Mouse (Mus musculus) cerebellum, postnatal 4 days (tissue): ENCODE data around the gene Lef1.

Experiments
- DNase-seq, 2 experiments: peaks; one replicate each; pipeline ENCODE4 v3.0.0; 2022; ENCODE audit warnings: low spot score in 2 of 2, mixed read lengths in 1 of 2

Gene Lef1

GRCm38 (mm10) chr3:131190239-131190638 is 80.0 kb downstream of the Lef1 start:
- DNase-seq: no peak

GRCm38 (mm10) chr3:131190671-131191367 is 80.5 kb downstream of the Lef1 start:
- no peak for DNase-seq

- no peak for DNase-seq
Measured at GRCm38 (mm10) chr3:131191454-131191853, 81.2 kb downstream of the Lef1 start.

GRCm38 (mm10) chr3:131196050-131196449 is 85.8 kb downstream of the Lef1 start:
- no peak for DNase-seq

- DNase-seq: no peak
Measured at GRCm38 (mm10) chr3:131196507-131197019, 86.3 kb downstream of the Lef1 start.

DNA sequence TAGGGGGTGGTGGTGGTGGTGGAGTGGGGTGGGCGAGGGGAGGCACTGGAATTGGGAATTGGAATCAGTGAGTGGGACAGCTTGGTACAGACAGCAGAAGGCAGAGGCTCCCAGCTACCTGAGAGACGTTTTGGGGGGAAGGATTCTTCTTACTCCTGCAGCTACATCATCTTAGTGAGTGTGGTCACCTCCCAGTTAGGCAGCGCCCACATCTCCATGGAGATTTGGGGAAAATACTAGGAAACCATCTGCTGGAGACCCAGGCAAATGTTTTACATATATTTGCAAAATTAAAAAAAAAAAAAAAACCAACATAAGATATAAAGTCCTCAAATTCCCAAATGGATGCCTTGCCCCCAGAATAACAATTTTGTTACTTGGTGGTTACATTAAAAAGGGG is 88.7 kb downstream of the Lef1 start:
- no peak for DNase-seq

GRCm38 (mm10) chr3:131199590-131200288 is 89.5 kb downstream of the Lef1 start:
- no peak for DNase-seq

- DNase-seq: no peak
Measured at GRCm38 (mm10) chr3:131202311-131202710, 92.0 kb downstream of the Lef1 start.

GRCm38 (mm10) chr3:131207846-131208245 is 97.6 kb downstream of the Lef1 start:
- DNase-seq: no peak

GRCm38 (mm10) chr3:131208265-131208891 is 98.1 kb downstream of the Lef1 start:
- no peak for DNase-seq

GRCm38 (mm10) chr3:131212200-131212599 is 101.9 kb downstream of the Lef1 start:
- no peak for DNase-seq

DNA sequence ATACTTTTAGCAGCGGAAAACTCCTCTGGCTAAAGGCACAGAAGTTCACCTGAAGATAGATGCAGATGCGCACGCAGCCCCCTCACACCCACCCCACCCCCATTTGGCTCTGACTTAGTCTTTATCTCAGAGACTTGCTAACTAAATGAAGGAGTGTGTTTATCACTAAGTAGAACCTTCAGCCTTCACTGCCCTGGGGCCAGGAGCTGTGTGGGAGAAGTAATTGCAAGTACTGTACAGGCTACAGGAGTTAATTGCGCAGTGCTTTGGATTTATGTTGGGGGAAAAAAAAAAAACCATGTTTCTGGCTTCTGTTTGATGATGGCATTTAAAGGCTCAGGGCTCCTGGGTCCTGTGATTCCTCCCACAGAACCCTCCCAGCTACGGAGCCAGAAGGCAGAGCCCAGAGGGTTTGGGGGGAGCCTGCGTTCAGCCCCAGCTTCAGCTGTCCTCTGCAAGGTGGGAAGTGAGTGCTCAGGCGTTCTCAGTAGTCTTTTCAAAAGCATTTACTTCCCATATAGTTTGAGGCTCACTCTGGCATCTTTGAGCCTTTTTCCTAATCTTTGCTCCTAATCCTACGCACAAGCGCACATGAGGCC is 103.9 kb downstream of the Lef1 start:
- DNase-seq: no peak

GRCm38 (mm10) chr3:131214841-131215240 is 104.6 kb downstream of the Lef1 start:
- no peak for DNase-seq

DNA sequence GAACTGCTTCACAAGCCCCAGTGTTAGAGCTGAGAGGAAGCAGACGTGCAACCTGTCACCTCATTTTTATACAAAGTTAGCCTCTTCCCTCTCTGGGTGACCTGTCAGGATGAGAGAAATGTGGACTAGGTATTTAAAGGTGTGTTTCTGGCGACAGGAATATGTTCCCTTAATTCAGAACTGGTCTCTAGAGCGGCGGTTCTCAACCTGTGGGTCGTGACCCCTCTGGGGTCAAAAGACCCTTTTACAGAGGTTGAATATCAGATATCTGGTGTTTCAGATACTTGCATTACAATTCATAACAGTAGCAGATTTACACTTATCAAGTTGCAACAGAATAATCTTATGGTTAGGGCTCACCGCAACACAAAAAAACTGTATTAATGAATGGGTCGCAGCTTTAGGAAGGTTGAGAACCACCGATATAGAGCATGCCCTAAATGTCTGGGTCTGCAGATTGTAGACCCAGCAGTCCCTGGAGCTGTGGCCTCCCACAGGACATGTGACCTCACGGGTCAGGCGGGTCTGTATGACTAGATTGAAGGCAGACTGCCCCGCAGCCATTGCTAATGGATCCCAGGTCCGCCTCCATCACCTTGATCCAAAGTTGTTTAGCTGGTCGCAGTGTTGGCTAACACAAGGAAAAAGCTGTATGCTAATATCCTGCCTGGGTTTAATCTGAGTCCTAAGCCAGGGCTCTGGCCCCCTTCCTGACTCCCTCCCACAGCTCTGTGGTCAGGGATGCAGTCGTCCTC is 108.5 kb downstream of the Lef1 start:
- DNase-seq: no peak

DNA sequence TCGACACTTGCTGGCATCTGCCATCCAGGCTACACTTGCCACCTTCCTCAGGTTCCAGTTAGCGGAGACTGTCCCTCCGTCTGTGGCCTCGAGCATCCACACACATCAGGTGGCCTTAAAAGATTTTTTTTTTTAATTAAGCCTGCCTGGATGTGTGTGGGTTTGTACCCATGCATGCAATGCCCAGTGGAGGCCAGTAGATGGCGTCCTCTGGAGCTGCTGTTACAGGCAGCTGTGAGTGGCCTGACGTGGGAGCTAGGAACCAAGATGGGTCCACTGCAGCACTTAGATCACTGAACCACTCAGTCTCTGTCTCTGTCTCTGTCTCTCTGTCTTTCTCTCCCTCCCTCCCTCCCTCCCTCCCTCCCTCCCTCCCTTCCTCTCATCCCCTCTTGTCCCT is 117.8 kb downstream of the Lef1 start:
- DNase-seq: no peak

- no peak for DNase-seq
Measured at GRCm38 (mm10) chr3:131237061-131237460, 126.8 kb downstream of the Lef1 start.

- DNase-seq: peak; percentile 83 to 86
Measured at GRCm38 (mm10) chr3:131237785-131238633, 127.7 kb downstream of the Lef1 start.

DNA sequence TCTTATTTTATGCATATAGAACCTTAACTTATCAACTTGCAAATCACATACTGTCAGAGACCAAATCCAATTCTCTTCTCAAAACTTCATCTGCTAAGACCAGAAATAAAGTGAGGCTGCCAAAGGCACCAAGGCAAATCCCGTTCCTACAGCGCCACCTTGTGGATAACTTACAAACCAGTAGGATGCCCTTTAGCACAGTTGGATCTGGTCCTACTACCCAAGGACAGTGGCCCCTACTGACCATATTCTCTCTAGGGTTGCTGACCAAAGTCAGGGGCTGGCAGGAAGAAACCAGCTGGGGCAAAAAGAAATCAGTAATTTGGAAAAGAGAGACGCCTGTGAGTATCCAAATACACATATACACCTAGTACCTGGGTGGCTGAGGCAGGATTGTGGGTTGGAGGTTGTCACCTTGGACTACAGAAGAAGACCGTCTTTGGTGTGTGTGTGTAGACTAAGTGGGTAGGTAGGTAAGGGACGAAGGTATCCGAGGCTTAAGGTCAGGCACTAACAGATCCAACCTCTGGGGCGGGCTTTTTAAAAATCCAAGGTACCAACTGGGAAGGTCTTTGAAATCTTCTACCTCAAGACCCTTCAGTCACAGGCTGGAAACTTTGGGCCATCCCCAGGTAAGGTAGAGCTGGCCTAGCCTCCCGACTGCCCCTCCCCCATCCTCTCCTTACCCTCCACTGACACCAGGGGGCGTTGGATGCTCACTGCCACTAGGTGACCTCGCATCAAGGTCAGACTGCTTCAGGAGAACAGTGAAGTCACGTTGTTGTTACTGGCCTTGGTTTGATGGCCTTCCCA is 135.7 kb downstream of the Lef1 start:
- peak; percentile 33 to 62 for DNase-seq

DNA sequence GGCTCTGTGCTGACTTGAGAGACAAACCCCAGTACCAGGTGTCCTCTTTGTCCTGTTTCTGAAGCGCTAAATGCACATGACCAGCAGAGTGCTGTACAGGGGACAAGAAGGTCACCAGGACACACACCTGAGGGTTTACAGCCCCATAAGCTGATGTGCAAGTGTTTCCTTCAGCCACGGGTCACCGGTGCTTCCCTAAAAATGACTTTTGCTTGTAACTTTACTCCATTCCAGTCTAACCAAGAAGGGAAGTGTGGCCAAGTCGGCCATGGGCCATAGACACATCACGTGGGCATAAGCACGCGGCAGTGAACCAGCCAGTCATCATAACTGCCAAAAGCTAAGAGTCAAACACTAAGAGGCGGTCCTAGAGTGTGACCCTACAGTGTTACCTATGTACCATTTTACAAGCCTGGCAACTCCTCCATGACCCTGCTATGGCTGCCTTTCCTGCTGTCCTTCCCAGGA is 136.3 kb downstream of the Lef1 start:
- DNase-seq: no peak

GRCm38 (mm10) chr3:131247447-131247846 is 137.2 kb downstream of the Lef1 start:
- DNase-seq: no peak
